Mouse (Mus musculus) testis, adult 2 months (tissue): Measurements from ENCODE around the gene Rapgef3. TPM values are rescaled to one million over a fixed set of nuclear protein-coding genes. Genes with fewer than 3 reads are reported as not detected.
A peak's percentile ranks its signal among the peaks of the same experiment; 100 is the strongest.

Experiments used
- H3K27ac ChIP-seq: fragments of 200-500 bp; 2 replicates; pipeline ENCODE4 v1.5.1; 2012; ENCODE audit warnings: low read depth, low read length; ENCODE audit not compliant: control insufficient read depth, insufficient read depth
- H3K27me3 ChIP-seq: fragments of 200-500 bp; 2 replicates; pipeline ENCODE4 v1.6.1; 2012; ENCODE audit warnings: mild to moderate bottlenecking, low read length, moderate library complexity; ENCODE audit not compliant: control insufficient read depth, insufficient read depth
- H3K36me3 ChIP-seq: fragments of 200-500 bp; 2 replicates; pipeline ENCODE4 v1.6.1; 2012; ENCODE audit warnings: mild to moderate bottlenecking, low read length; ENCODE audit not compliant: control insufficient read depth, insufficient read depth
- H3K4me1 ChIP-seq: fragments of 200-500 bp; 2 replicates; pipeline ENCODE4 v1.6.1; 2012; ENCODE audit warnings: low read length; ENCODE audit not compliant: control insufficient read depth, insufficient read depth
- H3K4me3 ChIP-seq: fragments of 200-500 bp; 2 replicates; pipeline ENCODE4 v1.5.1; 2012; ENCODE audit warnings: low read depth, mild to moderate bottlenecking, low read length, moderate library complexity, mixed read lengths; ENCODE audit not compliant: control insufficient read depth
- CTCF ChIP-seq: fragments of 200-500 bp; IDR thresholded peaks from 2 replicates; pipeline ENCODE4 v1.5.1; 2012; ENCODE audit warnings: low read depth, mild to moderate bottlenecking, inconsistent platforms, low read length, moderate library complexity; ENCODE audit not compliant: control insufficient read depth, insufficient read depth, insufficient replicate concordance
- POLR2A ChIP-seq: fragments of 200-500 bp; IDR thresholded peaks from 2 replicates; pipeline ENCODE4 v1.6.1; 2012; ENCODE audit warnings: low read depth, mild to moderate bottlenecking, inconsistent platforms, low read length, moderate library complexity; ENCODE audit not compliant: control insufficient read depth
- polyA plus RNA-seq: library from polyadenylated mRNA; depleted of rRNA; stranded (reverse); fragments of >200 nt; gene quantifications from 2 replicates; pipeline ENCODE4 v1.2.3, GENCODE M21; 2012

Rapgef3 gene
- polyA plus RNA-seq, 1 experiment, result 16.1 TPM

DNA sequence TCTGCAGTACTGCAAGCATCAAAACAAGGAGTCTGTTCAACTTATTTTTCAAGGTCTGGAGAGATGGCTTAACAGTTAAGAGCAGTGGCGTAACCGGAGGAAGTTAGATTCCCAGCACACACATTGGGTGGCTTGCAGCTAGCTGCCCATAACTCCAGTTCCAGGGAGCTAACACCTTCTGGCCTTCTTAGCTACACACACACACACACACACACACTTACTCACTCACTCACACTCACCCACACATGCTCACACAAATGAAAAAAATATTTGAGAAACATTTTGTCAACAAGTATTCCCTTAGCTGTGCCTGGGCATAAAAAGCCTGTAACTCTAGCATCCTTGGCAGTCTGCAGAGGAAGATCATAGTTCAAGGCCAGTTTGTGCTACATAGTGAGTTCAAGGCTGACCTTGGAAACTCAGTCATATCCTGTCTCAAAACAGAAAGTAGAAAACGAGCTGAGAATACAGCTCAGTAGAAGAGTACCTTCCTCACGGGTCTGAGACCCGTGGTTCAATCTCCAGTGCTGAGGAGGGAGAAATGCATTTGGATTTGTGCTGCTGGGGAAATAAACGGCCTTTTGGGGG lies 42.5 kb downstream of the Rapgef3 start:
- Histone ChIP-seq H3K4me3 (no peak overlapping the region), H3K27ac (peak overlapping the region; percentile 88), H3K27me3 (no peaks in the 10 kb centered on the region), H3K4me1 (peaks cover 15% of the 10 kb centered on the region), H3K36me3 (no peaks in the 10 kb centered on the region)
- no peak for TF ChIP-seq CTCF
- no peak for TF ChIP-seq POLR2A

DNA sequence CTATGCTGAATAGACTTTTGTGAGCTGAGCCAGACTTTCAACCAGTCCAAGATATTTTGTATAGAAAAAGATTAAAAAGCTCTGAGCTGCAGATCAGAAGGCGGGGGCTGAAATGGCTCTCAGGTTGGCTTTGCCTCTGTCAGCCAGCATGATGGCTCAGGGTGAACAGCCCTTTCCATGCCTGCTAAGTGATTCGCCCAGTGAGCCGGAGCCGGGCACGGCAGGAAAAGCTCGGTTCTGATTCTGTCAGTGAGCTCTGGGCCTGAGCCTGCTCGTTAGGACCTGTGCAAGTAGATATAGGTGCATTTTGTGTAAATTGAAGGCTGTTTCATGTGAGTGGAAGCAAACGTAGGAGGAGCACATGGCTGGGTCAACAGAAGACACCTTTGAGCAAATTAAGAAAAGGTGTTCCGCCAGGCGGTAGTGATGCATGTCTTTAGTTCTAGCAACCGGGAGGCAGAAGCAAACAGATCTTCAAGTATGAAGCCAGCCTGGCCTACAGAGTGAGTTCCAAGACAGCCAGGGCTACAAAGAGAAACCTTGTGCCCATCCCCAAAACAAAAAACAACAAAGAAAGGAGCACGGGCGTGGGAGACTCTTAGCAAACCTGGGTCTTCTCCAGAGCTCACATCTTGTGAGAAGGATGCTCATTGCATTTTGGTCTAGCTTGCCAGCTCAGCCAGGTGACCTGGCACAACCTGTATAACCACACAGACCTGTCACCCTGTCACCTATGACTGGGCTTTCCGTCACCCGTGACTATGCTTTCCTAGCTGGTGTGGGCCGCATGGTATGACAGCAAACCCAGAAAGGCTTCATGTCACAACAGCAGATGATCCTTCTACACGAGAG lies 43.2 kb downstream of the Rapgef3 start:
- no peaks in the 10 kb centered on the region for H3K36me3 ChIP-seq
- TF ChIP-seq POLR2A (no peak), CTCF (no peak)
- peaks cover 18% of the 10 kb centered on the region for H3K4me1 ChIP-seq
- H3K27ac ChIP-seq, result peak overlapping the region; percentile 88
- H3K27me3 ChIP-seq, result no peaks in the 10 kb centered on the region
- no peak overlapping the region for H3K4me3 ChIP-seq

DNA sequence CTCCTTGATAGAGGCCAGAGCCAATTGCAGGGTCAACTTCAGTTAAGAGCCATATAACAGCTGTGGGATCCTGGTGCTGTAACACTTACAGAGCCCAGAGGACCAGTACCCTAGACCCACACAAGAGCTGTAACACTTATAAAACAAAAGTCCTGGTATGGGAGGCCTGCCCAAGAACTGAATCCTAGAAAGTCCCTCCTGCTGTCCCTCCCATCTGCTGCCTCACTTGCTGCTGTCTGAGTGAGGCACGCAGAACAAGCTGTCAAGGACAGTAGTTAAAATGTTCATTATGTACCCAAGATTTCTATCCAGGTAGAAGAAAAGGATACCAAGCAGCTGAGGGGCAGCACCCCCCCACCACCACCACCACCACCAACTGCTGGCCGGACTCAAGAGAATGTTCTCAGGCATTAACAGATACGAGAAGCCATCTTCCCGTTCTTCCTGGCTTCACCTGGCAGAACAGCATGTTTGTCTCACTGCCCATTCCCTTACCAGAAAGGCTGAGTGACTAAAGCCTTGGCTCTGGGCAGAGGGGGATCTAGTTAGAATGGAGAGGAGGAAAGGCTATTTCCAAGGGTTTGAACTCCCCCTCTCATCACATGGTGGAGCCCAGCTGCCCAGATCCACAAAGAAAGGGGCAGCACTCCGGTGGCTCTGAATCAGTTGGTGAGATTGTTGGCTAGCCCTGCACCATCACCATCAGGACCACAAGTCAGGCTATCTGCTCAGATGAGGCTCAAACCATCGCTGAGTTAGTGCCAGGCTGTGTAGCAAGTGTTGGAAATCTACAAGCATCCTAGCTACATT lies 44.0 kb downstream of the Rapgef3 start:
- Histone ChIP-seq H3K27ac (peak overlapping the region; percentile 56), H3K4me1 (peaks cover 14% of the 10 kb centered on the region), H3K27me3 (no peaks in the 10 kb centered on the region), H3K36me3 (no peaks in the 10 kb centered on the region), H3K4me3 (no peak overlapping the region)
- TF ChIP-seq CTCF (no peak), POLR2A (no peak)

DNA sequence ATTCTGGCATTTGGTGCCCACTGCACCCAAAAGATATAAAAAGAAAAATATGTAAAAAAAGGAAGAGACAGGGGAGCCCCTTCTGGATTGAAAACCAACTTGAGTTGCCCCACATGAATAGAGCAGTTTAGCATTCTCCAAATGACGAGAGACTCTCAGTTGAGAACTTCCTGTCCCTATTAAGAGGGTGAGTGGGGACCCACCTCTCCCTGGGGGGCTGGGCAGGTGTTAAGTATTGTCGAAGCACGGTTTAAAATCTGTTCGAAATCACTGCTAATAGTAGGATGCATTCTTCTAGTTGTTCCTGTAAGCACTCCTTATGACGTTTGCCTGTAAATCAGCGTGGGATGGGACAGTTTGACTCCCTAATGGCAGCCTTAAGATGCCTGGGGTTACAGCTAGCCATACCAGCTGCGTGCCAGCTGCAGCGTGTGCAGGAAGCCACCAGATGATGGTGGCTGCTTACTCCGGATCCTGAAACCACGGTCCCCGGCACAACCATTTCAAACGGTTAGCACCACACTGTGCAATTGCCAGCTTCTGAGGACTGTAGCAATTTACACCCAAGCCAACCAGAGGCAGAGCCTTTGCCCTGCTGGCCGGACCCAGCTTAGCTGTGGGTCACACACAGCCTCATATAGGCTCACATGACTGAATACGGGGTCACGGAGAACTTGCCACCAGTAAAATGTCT lies 46.6 kb downstream of the Rapgef3 start:
- H3K27me3 ChIP-seq, result no peaks in the 10 kb centered on the region
- H3K27ac ChIP-seq, result no peak overlapping the region
- H3K4me3 ChIP-seq, result no peak overlapping the region
- no peaks in the 10 kb centered on the region for H3K36me3 ChIP-seq
- TF ChIP-seq POLR2A, result no peak
- no peak for TF ChIP-seq CTCF
- peaks cover 11% of the 10 kb centered on the region for H3K4me1 ChIP-seq

DNA sequence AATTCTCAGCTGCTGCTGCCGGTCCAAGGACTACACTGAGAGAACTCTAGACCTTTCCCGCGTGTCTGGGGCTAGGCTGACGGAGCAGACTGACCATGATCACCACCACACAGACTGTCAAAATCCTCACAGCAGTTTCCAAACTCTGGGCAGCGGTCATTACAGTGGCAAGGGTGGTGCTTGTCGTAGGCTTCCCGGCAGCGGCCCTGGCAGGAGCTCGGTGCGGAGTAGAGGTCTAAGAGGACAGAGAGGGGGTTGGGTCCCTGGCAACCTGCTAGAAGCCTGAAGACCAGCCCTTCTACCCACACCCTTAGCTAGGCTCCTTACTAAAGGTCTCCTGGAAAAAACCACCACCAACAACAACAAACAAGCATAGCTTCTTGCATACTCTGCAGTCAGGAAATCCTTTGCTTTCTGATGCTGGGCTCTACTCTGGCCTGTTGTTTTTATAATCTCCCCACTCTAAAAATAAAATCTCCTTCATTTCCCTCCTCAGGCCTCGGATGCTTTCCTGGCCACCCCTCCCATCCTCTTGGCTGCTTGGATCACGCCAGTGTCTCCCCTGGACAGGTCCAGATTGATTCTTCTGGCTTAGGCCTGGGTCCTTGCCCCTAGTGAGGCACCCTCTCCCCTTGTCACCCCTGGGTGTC lies 47.6 kb downstream of the Rapgef3 start:
- Histone ChIP-seq H3K36me3 (no peaks in the 10 kb centered on the region), H3K4me3 (no peak overlapping the region), H3K27ac (peak overlapping the region; percentile 19; the same call in 1 of the 2 replicates), H3K27me3 (no peaks in the 10 kb centered on the region), H3K4me1 (peaks cover 11% of the 10 kb centered on the region)
- TF ChIP-seq CTCF (no peak), POLR2A (no peak)

DNA sequence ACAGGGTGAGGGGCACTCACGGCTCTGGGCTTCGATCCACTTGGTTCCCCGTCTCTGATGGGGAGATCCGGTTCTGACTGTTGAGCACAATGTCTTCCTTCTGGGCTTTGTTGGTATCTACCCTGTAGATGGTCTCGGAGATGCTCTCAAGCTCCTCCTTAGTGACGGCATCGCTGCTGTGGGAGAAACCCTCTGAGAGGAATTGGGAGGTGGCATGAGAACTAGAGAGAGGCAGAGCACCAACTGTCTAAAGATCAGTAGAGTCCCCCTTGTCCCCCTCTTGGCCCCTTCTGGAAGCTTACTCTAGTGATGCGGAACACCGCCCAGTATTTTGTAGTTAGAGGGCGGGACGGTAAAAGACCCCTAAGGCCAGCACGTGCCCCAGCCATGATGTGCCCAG lies 48.3 kb downstream of the Rapgef3 start:
- Histone ChIP-seq H3K27me3 (no peaks in the 10 kb centered on the region), H3K4me3 (no peak overlapping the region), H3K27ac (no peak overlapping the region), H3K36me3 (no peaks in the 10 kb centered on the region), H3K4me1 (peaks cover 6% of the 10 kb centered on the region)
- TF ChIP-seq CTCF (no peak), POLR2A (no peak)
